Mouse (Mus musculus): ENCODE data around the gene Il17rd.

DNA sequence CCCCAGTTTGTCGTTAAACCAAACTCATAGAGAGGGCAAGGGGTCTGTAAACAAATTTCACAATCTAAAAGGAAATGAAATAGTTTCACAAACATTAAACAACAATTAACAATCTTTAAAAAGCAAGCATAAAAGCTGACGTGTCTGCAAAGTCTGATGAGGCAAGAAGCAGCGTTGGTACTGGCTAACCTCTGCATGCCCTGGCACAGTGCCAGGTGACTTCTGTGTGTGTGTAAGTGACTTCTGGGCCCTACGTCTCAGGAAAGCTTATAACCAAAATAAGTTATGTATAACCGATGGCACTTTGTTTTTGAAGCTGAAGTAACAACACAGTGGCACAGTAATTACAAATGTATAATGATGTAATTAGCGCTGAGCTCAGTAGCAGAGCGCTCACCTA is 33.8 kb upstream of the Il17rd start:
- no peak for TF ChIP-seq EP300 (IDR thresholded peaks at IDR 0.05; ENCODE audit: low read depth)
- no peak for TF ChIP-seq CTCF (IDR thresholded peaks at IDR 0.05; ENCODE audit: low read depth)

Measured in liver, postnatal 0 days (tissue).